Mouse (Mus musculus) stomach, embryonic 15.5 days (tissue): ENCODE data around the gene Itprip. TPM values are rescaled to one million over a fixed set of nuclear protein-coding genes. Genes with fewer than 3 reads are reported as not detected.

Experiments used
- ATAC-seq: fragments of 200-750 bp; cut with Nextera tagmentation; 2 replicates; pipeline ENCODE4 v1.8.0; 2017; ENCODE audit warnings: low read depth, moderate number of reproducible peaks, moderate TSS enrichment; ENCODE audit not compliant: insufficient read depth, low FRiP score
- H3K27ac ChIP-seq: fragments of 300-500 bp; sonication (generic); 2 replicates; pipeline ENCODE4 v1.5.1; 2015; ENCODE audit warnings: mild to moderate bottlenecking, inconsistent platforms
- H3K27me3 ChIP-seq: fragments of 300-500 bp; sonication (generic); replicated peaks from 2 replicates; pipeline ENCODE4 v1.6.1; 2015; ENCODE audit warnings: inconsistent platforms
- H3K36me3 ChIP-seq: fragments of 300-500 bp; sonication (generic); 2 replicates; pipeline ENCODE4 v1.6.1; 2015; ENCODE audit warnings: inconsistent platforms
- H3K4me1 ChIP-seq: fragments of 300-500 bp; sonication (generic); 2 replicates; pipeline ENCODE4 v1.6.1; 2015; ENCODE audit warnings: inconsistent platforms
- H3K4me2 ChIP-seq: fragments of 300-500 bp; sonication (generic); 2 replicates; pipeline ENCODE4 v1.6.1; 2015; ENCODE audit warnings: mild to moderate bottlenecking, inconsistent platforms
- H3K4me3 ChIP-seq: fragments of 300-500 bp; sonication (generic); replicated peaks from 2 replicates; pipeline ENCODE4 v1.5.1; 2015; ENCODE audit warnings: inconsistent platforms
- H3K9ac ChIP-seq: fragments of 300-500 bp; sonication (generic); 2 replicates; pipeline ENCODE4 v1.6.1; 2015; ENCODE audit warnings: inconsistent platforms
- H3K9me3 ChIP-seq: fragments of 300-500 bp; sonication (generic); 2 replicates; pipeline ENCODE4 v1.6.1; 2016; ENCODE audit warnings: inconsistent platforms
- WGBS: fragments of 180-500 bp; shearing (Covaris S2); methylation state at CpG from one replicate; pipeline ENCODE4 v1.1.7; 2015; 5-methylcytosine and 5-hydroxymethylcytosine counted together
- polyA plus RNA-seq: library from polyadenylated mRNA; unstranded; fragments of >200 nt; fragmentation: Nextera tagmentation; extraction: Ambion mirVana; gene quantifications from 2 replicates; pipeline ENCODE4 v1.2.1, GENCODE M21; 2015

The Itprip gene
- polyA plus RNA-seq, 1 experiment from 2014 or later, result 12.6 TPM

GRCm38 (mm10) chr19:47910751-47911150, 8.3 kb downstream of the Itprip start:
- no peak overlapping the region for H3K9ac ChIP-seq
- peaks cover 23% of the 10 kb centered on the region for H3K4me1 ChIP-seq
- H3K4me3 ChIP-seq, result no peak overlapping the region
- no peak overlapping the region for H3K27ac ChIP-seq
- H3K4me2 ChIP-seq, result no peak overlapping the region
- H3K9me3 ChIP-seq, result no peaks in the 10 kb centered on the region
- no peaks in the 10 kb centered on the region for H3K27me3 ChIP-seq
- WGBS, result 82% methylated on average over 4 of the region's 4 CpGs
- ATAC-seq, result no peak; the same call in 1 of the 2 replicates
- no peaks in the 10 kb centered on the region for H3K36me3 ChIP-seq

- Histone ChIP-seq H3K4me1 (peaks cover 28% of the 10 kb centered on the region), H3K36me3 (no peaks in the 10 kb centered on the region), H3K9ac (no peak overlapping the region), H3K4me3 (no peak overlapping the region), H3K27me3 (no peaks in the 10 kb centered on the region), H3K27ac (no peak overlapping the region), H3K9me3 (no peaks in the 10 kb centered on the region), H3K4me2 (peak overlapping the region; percentile 44)
- peak; percentile 23; the same call in 1 of the 2 replicates for ATAC-seq
- 49% methylated on average over 3 of the region's 4 CpGs for WGBS
Observed at GRCm38 (mm10) chr19:47910117-47910618, 8.9 kb downstream of the Itprip start.

- no peak overlapping the region for H3K9ac ChIP-seq
- 10% methylated on average over 10 of the region's 10 CpGs for WGBS
- no peaks in the 10 kb centered on the region for H3K27me3 ChIP-seq
Observed at GRCm38 (mm10) chr19:47909387-47910116, 9.5 kb downstream of the Itprip start.

GRCm38 (mm10) chr19:47908961-47909371, 10.1 kb downstream of the Itprip start:
- Histone ChIP-seq H3K27ac (no peak overlapping the region), H3K36me3 (no peaks in the 10 kb centered on the region), H3K4me3 (no peak overlapping the region), H3K9me3 (no peaks in the 10 kb centered on the region), H3K4me1 (peaks cover 30% of the 10 kb centered on the region), H3K27me3 (no peaks in the 10 kb centered on the region), H3K4me2 (peak overlapping the region; percentile 44), H3K9ac (no peak overlapping the region)
- no peak for ATAC-seq
- 22% methylated on average over 6 of the region's 6 CpGs for WGBS

More at GRCm38 (mm10) chr19:47909387-47910116, 9.5 kb downstream of the Itprip start:
- Histone ChIP-seq H3K9me3 (no peaks in the 10 kb centered on the region), H3K4me1 (peaks cover 30% of the 10 kb centered on the region), H3K4me3 (peak overlapping the region; percentile 13; the same call in 1 of the 2 replicates), H3K4me2 (peak overlapping the region; percentile 44), H3K36me3 (no peaks in the 10 kb centered on the region), H3K27ac (peak overlapping the region; percentile 67)
- no peak for ATAC-seq

- H3K4me2 ChIP-seq, result no peak overlapping the region
- no peaks in the 10 kb centered on the region for H3K9me3 ChIP-seq
- no peak overlapping the region for H3K27ac ChIP-seq
- H3K27me3 ChIP-seq, result no peaks in the 10 kb centered on the region
- no peaks in the 10 kb centered on the region for H3K36me3 ChIP-seq
- no peak for ATAC-seq
- no peak overlapping the region for H3K4me3 ChIP-seq
- peaks cover 40% of the 10 kb centered on the region for H3K4me1 ChIP-seq
- 88% methylated on average over 9 of the region's 9 CpGs for WGBS
- H3K9ac ChIP-seq, result no peak overlapping the region
Observed at GRCm38 (mm10) chr19:47907596-47907995, 11.5 kb downstream of the Itprip start.

GRCm38 (mm10) chr19:47905603-47906002, 13.5 kb downstream of the Itprip start:
- Histone ChIP-seq H3K4me3 (no peak overlapping the region), H3K36me3 (no peaks in the 10 kb centered on the region), H3K9ac (no peak overlapping the region), H3K9me3 (no peaks in the 10 kb centered on the region), H3K4me1 (peaks cover 49% of the 10 kb centered on the region), H3K27ac (no peak overlapping the region), H3K27me3 (no peaks in the 10 kb centered on the region), H3K4me2 (no peak overlapping the region)
- WGBS, result 85% methylated on average over 5 of the region's 5 CpGs
- ATAC-seq, result no peak

GRCm38 (mm10) chr19:47905081-47905480, 14.0 kb downstream of the Itprip start:
- H3K27me3 ChIP-seq, result no peaks in the 10 kb centered on the region
- no peak overlapping the region for H3K9ac ChIP-seq
- H3K27ac ChIP-seq, result no peak overlapping the region
- H3K4me1 ChIP-seq, result peaks cover 49% of the 10 kb centered on the region
- WGBS, result 71% methylated on average over 4 of the region's 4 CpGs
- ATAC-seq, result no peak
- no peaks in the 10 kb centered on the region for H3K36me3 ChIP-seq
- H3K9me3 ChIP-seq, result no peaks in the 10 kb centered on the region
- no peak overlapping the region for H3K4me3 ChIP-seq
- no peak overlapping the region for H3K4me2 ChIP-seq

- no peak overlapping the region for H3K27ac ChIP-seq
- WGBS, result 69% methylated on average over 4 of the region's 4 CpGs
- H3K4me2 ChIP-seq, result no peak overlapping the region
- H3K27me3 ChIP-seq, result no peaks in the 10 kb centered on the region
- no peak overlapping the region for H3K9ac ChIP-seq
- no peaks in the 10 kb centered on the region for H3K36me3 ChIP-seq
- no peak for ATAC-seq
- no peak overlapping the region for H3K4me3 ChIP-seq
- no peaks in the 10 kb centered on the region for H3K9me3 ChIP-seq
- H3K4me1 ChIP-seq, result peaks cover 37% of the 10 kb centered on the region
Observed at GRCm38 (mm10) chr19:47903679-47904078, 15.4 kb downstream of the Itprip start.

- Histone ChIP-seq H3K27ac (no peak overlapping the region), H3K4me1 (peaks cover 32% of the 10 kb centered on the region), H3K27me3 (no peaks in the 10 kb centered on the region), H3K9me3 (no peaks in the 10 kb centered on the region), H3K4me2 (no peak overlapping the region), H3K36me3 (peaks cover 8% of the 10 kb centered on the region; the same call in 1 of the 2 replicates), H3K4me3 (no peak overlapping the region), H3K9ac (no peak overlapping the region)
- ATAC-seq, result no peak
- 61% methylated on average over 13 of the region's 13 CpGs for WGBS
Observed at GRCm38 (mm10) chr19:47902316-47903201, 16.5 kb downstream of the Itprip start.

GRCm38 (mm10) chr19:47900558-47900957, 18.5 kb downstream of the Itprip start:
- H3K27ac ChIP-seq, result no peak overlapping the region
- peaks cover 25% of the 10 kb centered on the region; the same call in 1 of the 2 replicates for H3K36me3 ChIP-seq
- H3K4me2 ChIP-seq, result no peak overlapping the region
- H3K9ac ChIP-seq, result no peak overlapping the region
- no peak for ATAC-seq
- no peaks in the 10 kb centered on the region for H3K9me3 ChIP-seq
- no peak overlapping the region for H3K4me3 ChIP-seq
- no peaks in the 10 kb centered on the region for H3K27me3 ChIP-seq
- 75% methylated on average over 10 of the region's 10 CpGs for WGBS
- peaks cover 29% of the 10 kb centered on the region for H3K4me1 ChIP-seq

- no peak overlapping the region for H3K4me3 ChIP-seq
- 61% methylated on average over 6 of the region's 6 CpGs for WGBS
- no peaks in the 10 kb centered on the region for H3K27me3 ChIP-seq
- ATAC-seq, result no peak
- H3K9me3 ChIP-seq, result no peaks in the 10 kb centered on the region
- no peak overlapping the region for H3K27ac ChIP-seq
- no peak overlapping the region for H3K4me2 ChIP-seq
- peaks cover 25% of the 10 kb centered on the region for H3K36me3 ChIP-seq
- no peak overlapping the region for H3K9ac ChIP-seq
- H3K4me1 ChIP-seq, result peaks cover 24% of the 10 kb centered on the region
Observed at GRCm38 (mm10) chr19:47900012-47900411, 19.1 kb downstream of the Itprip start.
